13 mouse cellular contexts compared by ENCODE assay signal in genomic region chr2:84457221-84457620, GRCm38 (mm10).
"Had no signal": no experiment of that assay in that cellular context is flagged by ENCODE, and none has a peak within 500 bp of the region (broad histone marks: within the 10 kb centered on the region; RNA-seq: fewer than 3 reads in every experiment).

No protein-coding gene starts in this region.

- H3K27ac ChIP-seq: midbrain, embryonic 13.5 days; midbrain, embryonic 15.5 days; neural tube, embryonic 12.5 days; stomach, embryonic 15.5 days; stomach, postnatal 0 days had no signal

- H3K36me3 ChIP-seq: midbrain, embryonic 13.5 days; midbrain, embryonic 15.5 days; neural tube, embryonic 12.5 days; stomach, embryonic 15.5 days had no signal

- H3K9ac ChIP-seq: lung, embryonic 14.5 days; midbrain, embryonic 13.5 days; midbrain, embryonic 15.5 days; neural tube, embryonic 12.5 days; stomach, embryonic 15.5 days had no signal

- H3K9me3 ChIP-seq: midbrain, embryonic 13.5 days; midbrain, embryonic 15.5 days; neural tube, embryonic 12.5 days; stomach, embryonic 15.5 days had no signal

- DNase-seq: lung, embryonic 14.5 days; lung, postnatal 10 days; lung, postnatal 4 days; right cerebral cortex, postnatal 14 days; thymus, adult 2 months; thymus, postnatal 25 days; thymus, postnatal 4 days had no signal

- H3K4me1 ChIP-seq: midbrain, embryonic 13.5 days; midbrain, embryonic 15.5 days; neural tube, embryonic 12.5 days; stomach, embryonic 15.5 days had no signal

- H3K27me3 ChIP-seq: midbrain, embryonic 13.5 days; midbrain, embryonic 15.5 days; neural tube, embryonic 12.5 days; stomach, embryonic 15.5 days had no signal

- H3K4me2 ChIP-seq: lung, embryonic 14.5 days; midbrain, embryonic 11.5 days; midbrain, embryonic 13.5 days; midbrain, embryonic 15.5 days; neural tube, embryonic 12.5 days; stomach, embryonic 15.5 days had no signal

- ATAC-seq: midbrain, embryonic 13.5 days; midbrain, embryonic 15.5 days had no signal

- H3K4me3 ChIP-seq: midbrain, embryonic 13.5 days; midbrain, embryonic 15.5 days; neural tube, embryonic 12.5 days; stomach, embryonic 15.5 days had no signal
